Mouse (Mus musculus): ENCODE measurements at regions not wholly inside any gene's neighbourhood (a gene's known extent, or its start where the extent isn't known, plus 50 kb on each side); places are given as distances from the start of the nearest gene placed in this dataset.

GRCm38 (mm10) chr13:99750729-99751128 lies 150.2 kb downstream of the Cartpt start:
- Histone ChIP-seq H3K4me3 (replicated peaks; ENCODE audit: low read length) (no peak overlapping the region), H3K27ac (ENCODE audit: low read length) (no peak overlapping the region), H3K27me3 (ENCODE audit: control insufficient read depth, insufficient read depth, low read length) (no peaks in the 10 kb centered on the region), H3K4me1 (ENCODE audit: control insufficient read depth, insufficient read depth, low read length) (no peaks in the 10 kb centered on the region), H3K4me2 (ENCODE audit: low read depth, low read length) (no peak overlapping the region), H3K9me3 (replicated peaks; ENCODE audit: control insufficient read depth, low read length) (no peaks in the 10 kb centered on the region), H3K9ac (ENCODE audit: low read length) (no peak overlapping the region), H3K36me3 (ENCODE audit: control insufficient read depth, insufficient read depth, low read length) (no peaks in the 10 kb centered on the region)
- 75% methylated on average over 8 of the region's 8 CpGs for WGBS
- ATAC-seq (ENCODE audit: insufficient read depth, low FRiP score) = no peak

GRCm38 (mm10) chr13:99749342-99749741 lies 151.5 kb downstream of the Cartpt start:
- Histone ChIP-seq H3K9ac (ENCODE audit: low read length) (no peak overlapping the region), H3K27me3 (ENCODE audit: control insufficient read depth, insufficient read depth, low read length) (no peaks in the 10 kb centered on the region), H3K4me1 (ENCODE audit: control insufficient read depth, insufficient read depth, low read length) (no peaks in the 10 kb centered on the region), H3K4me2 (ENCODE audit: low read depth, low read length) (no peak overlapping the region), H3K9me3 (replicated peaks; ENCODE audit: control insufficient read depth, low read length) (no peaks in the 10 kb centered on the region), H3K4me3 (replicated peaks; ENCODE audit: low read length) (no peak overlapping the region), H3K36me3 (ENCODE audit: control insufficient read depth, insufficient read depth, low read length) (no peaks in the 10 kb centered on the region), H3K27ac (ENCODE audit: low read length) (no peak overlapping the region)
- ATAC-seq (ENCODE audit: insufficient read depth, low FRiP score) = no peak
- 77% methylated on average over 6 of the region's 6 CpGs for WGBS

GRCm38 (mm10) chr13:99748128-99748527 lies 152.8 kb downstream of the Cartpt start:
- 76% methylated on average over 9 of the region's 9 CpGs for WGBS
- no peak overlapping the region for H3K9ac ChIP-seq (ENCODE audit: low read length)
- ATAC-seq (ENCODE audit: insufficient read depth, low FRiP score) = no peak

GRCm38 (mm10) chr13:99745526-99745925 lies 155.4 kb downstream of the Cartpt start:
- Histone ChIP-seq H3K4me1 (ENCODE audit: control insufficient read depth, insufficient read depth, low read length) (no peaks in the 10 kb centered on the region), H3K36me3 (ENCODE audit: control insufficient read depth, insufficient read depth, low read length) (no peaks in the 10 kb centered on the region), H3K4me2 (ENCODE audit: low read depth, low read length) (no peak overlapping the region), H3K9ac (ENCODE audit: low read length) (no peak overlapping the region), H3K9me3 (replicated peaks; ENCODE audit: control insufficient read depth, low read length) (no peaks in the 10 kb centered on the region), H3K27ac (ENCODE audit: low read length) (no peak overlapping the region), H3K27me3 (ENCODE audit: control insufficient read depth, insufficient read depth, low read length) (no peaks in the 10 kb centered on the region), H3K4me3 (replicated peaks; ENCODE audit: low read length) (no peak overlapping the region)
- ATAC-seq (ENCODE audit: insufficient read depth, low FRiP score) = no peak
- WGBS = 65% methylated on average over 6 of the region's 6 CpGs

More at GRCm38 (mm10) chr13:99748128-99748527, 152.8 kb downstream of the Cartpt start:
- H3K4me2 ChIP-seq (ENCODE audit: low read depth, low read length) = no peak overlapping the region
- H3K27ac ChIP-seq (ENCODE audit: low read length) = no peak overlapping the region
- H3K27me3 ChIP-seq (ENCODE audit: control insufficient read depth, insufficient read depth, low read length) = no peaks in the 10 kb centered on the region
- no peak overlapping the region for H3K4me3 ChIP-seq (replicated peaks; ENCODE audit: low read length)
- H3K4me1 ChIP-seq (ENCODE audit: control insufficient read depth, insufficient read depth, low read length) = no peaks in the 10 kb centered on the region
- no peaks in the 10 kb centered on the region for H3K9me3 ChIP-seq (replicated peaks; ENCODE audit: control insufficient read depth, low read length)
- no peaks in the 10 kb centered on the region for H3K36me3 ChIP-seq (ENCODE audit: control insufficient read depth, insufficient read depth, low read length)

- H3K4me1 ChIP-seq (ENCODE audit: control insufficient read depth, insufficient read depth, low read length) = no peaks in the 10 kb centered on the region
- H3K9me3 ChIP-seq (replicated peaks; ENCODE audit: control insufficient read depth, low read length) = no peaks in the 10 kb centered on the region
- no peak overlapping the region for H3K27ac ChIP-seq (ENCODE audit: low read length)
- H3K9ac ChIP-seq (ENCODE audit: low read length) = no peak overlapping the region
- no peaks in the 10 kb centered on the region for H3K27me3 ChIP-seq (ENCODE audit: control insufficient read depth, insufficient read depth, low read length)
- H3K36me3 ChIP-seq (ENCODE audit: control insufficient read depth, insufficient read depth, low read length) = no peaks in the 10 kb centered on the region
- no peak overlapping the region for H3K4me2 ChIP-seq (ENCODE audit: low read depth, low read length)
- no peak overlapping the region for H3K4me3 ChIP-seq (replicated peaks; ENCODE audit: low read length)
- no peak for ATAC-seq (ENCODE audit: insufficient read depth, low FRiP score)
- 79% methylated on average over 7 of the region's 7 CpGs for WGBS
Observed at GRCm38 (mm10) chr13:99744790-99745120, 156.1 kb downstream of the Cartpt start.

GRCm38 (mm10) chr13:99743952-99744789 lies 156.7 kb downstream of the Cartpt start:
- Histone ChIP-seq H3K4me3 (replicated peaks; ENCODE audit: low read length) (no peak overlapping the region), H3K4me2 (ENCODE audit: low read depth, low read length) (no peak overlapping the region), H3K4me1 (ENCODE audit: control insufficient read depth, insufficient read depth, low read length) (no peaks in the 10 kb centered on the region), H3K9me3 (replicated peaks; ENCODE audit: control insufficient read depth, low read length) (no peaks in the 10 kb centered on the region), H3K27ac (ENCODE audit: low read length) (no peak overlapping the region), H3K27me3 (ENCODE audit: control insufficient read depth, insufficient read depth, low read length) (no peaks in the 10 kb centered on the region), H3K36me3 (ENCODE audit: control insufficient read depth, insufficient read depth, low read length) (no peaks in the 10 kb centered on the region), H3K9ac (ENCODE audit: low read length) (no peak overlapping the region)
- 75% methylated on average over 8 of the region's 8 CpGs for WGBS
- no peak for ATAC-seq (ENCODE audit: insufficient read depth, low FRiP score)

GRCm38 (mm10) chr13:99742507-99742906 lies 158.4 kb downstream of the Cartpt start:
- Histone ChIP-seq H3K27me3 (ENCODE audit: control insufficient read depth, insufficient read depth, low read length) (no peaks in the 10 kb centered on the region), H3K27ac (ENCODE audit: low read length) (no peak overlapping the region), H3K9me3 (replicated peaks; ENCODE audit: control insufficient read depth, low read length) (no peaks in the 10 kb centered on the region), H3K4me1 (ENCODE audit: control insufficient read depth, insufficient read depth, low read length) (no peaks in the 10 kb centered on the region), H3K9ac (ENCODE audit: low read length) (no peak overlapping the region), H3K4me2 (ENCODE audit: low read depth, low read length) (no peak overlapping the region), H3K36me3 (ENCODE audit: control insufficient read depth, insufficient read depth, low read length) (no peaks in the 10 kb centered on the region), H3K4me3 (replicated peaks; ENCODE audit: low read length) (no peak overlapping the region)
- no peak for ATAC-seq (ENCODE audit: insufficient read depth, low FRiP score)
- WGBS = 88% methylated on average over 2 of the region's 2 CpGs

GRCm38 (mm10) chr13:99741981-99742380 lies 158.9 kb downstream of the Cartpt start:
- Histone ChIP-seq H3K36me3 (ENCODE audit: control insufficient read depth, insufficient read depth, low read length) (no peaks in the 10 kb centered on the region), H3K9ac (ENCODE audit: low read length) (no peak overlapping the region), H3K27ac (ENCODE audit: low read length) (no peak overlapping the region), H3K27me3 (ENCODE audit: control insufficient read depth, insufficient read depth, low read length) (no peaks in the 10 kb centered on the region), H3K4me1 (ENCODE audit: control insufficient read depth, insufficient read depth, low read length) (no peaks in the 10 kb centered on the region), H3K4me3 (replicated peaks; ENCODE audit: low read length) (no peak overlapping the region), H3K4me2 (ENCODE audit: low read depth, low read length) (no peak overlapping the region), H3K9me3 (replicated peaks; ENCODE audit: control insufficient read depth, low read length) (no peaks in the 10 kb centered on the region)
- ATAC-seq (ENCODE audit: insufficient read depth, low FRiP score) = no peak
- 53% methylated on average over 2 of the region's 2 CpGs for WGBS

- H3K4me1 ChIP-seq (ENCODE audit: control insufficient read depth, insufficient read depth, low read length) = no peaks in the 10 kb centered on the region
- H3K27me3 ChIP-seq (ENCODE audit: control insufficient read depth, insufficient read depth, low read length) = no peaks in the 10 kb centered on the region
- no peak for ATAC-seq (ENCODE audit: insufficient read depth, low FRiP score)
- H3K36me3 ChIP-seq (ENCODE audit: control insufficient read depth, insufficient read depth, low read length) = no peaks in the 10 kb centered on the region
- no peak overlapping the region for H3K4me3 ChIP-seq (replicated peaks; ENCODE audit: low read length)
- no peak overlapping the region for H3K27ac ChIP-seq (ENCODE audit: low read length)
- H3K9ac ChIP-seq (ENCODE audit: low read length) = no peak overlapping the region
- 71% methylated on average over 1 of the region's 1 CpGs for WGBS
- H3K9me3 ChIP-seq (replicated peaks; ENCODE audit: control insufficient read depth, low read length) = no peaks in the 10 kb centered on the region
- no peak overlapping the region for H3K4me2 ChIP-seq (ENCODE audit: low read depth, low read length)
Observed at GRCm38 (mm10) chr13:99739420-99739819, 161.5 kb downstream of the Cartpt start.

Data from stomach, embryonic 16.5 days (tissue).